Mouse (Mus musculus) forebrain, embryonic 11.5 days (tissue): ENCODE results near the gene Vps54. TPM values are rescaled to one million over a fixed set of nuclear protein-coding genes. Genes with fewer than 3 reads are reported as not detected.

Experiments
- ATAC-seq: fragments of 200-750 bp; cut with Nextera tagmentation; replicated peaks from 2 replicates; pipeline ENCODE4 v1.8.0; 2017; ENCODE audit warnings: moderate TSS enrichment; ENCODE audit not compliant: low FRiP score
- DNase-seq: peaks from one replicate; pipeline ENCODE4 v3.0.0-alpha.2; 2017; ENCODE audit warnings: low spot score
- H3K27ac ChIP-seq: fragments of 300-500 bp; sonication (generic); 2 replicates; pipeline ENCODE4 v1.5.1; 2014; ENCODE audit warnings: low read depth, low read length
- H3K27me3 ChIP-seq: fragments of 300-500 bp; sonication (generic); 2 replicates; pipeline ENCODE4 v1.6.1; 2014; ENCODE audit warnings: mild to moderate bottlenecking, low read length, mixed read lengths; ENCODE audit not compliant: control insufficient read depth, insufficient read depth
- H3K36me3 ChIP-seq: fragments of 300-500 bp; sonication (generic); 2 replicates; pipeline ENCODE4 v1.6.1; 2014; ENCODE audit warnings: mild to moderate bottlenecking, low read length, moderate library complexity, mixed read lengths; ENCODE audit not compliant: control insufficient read depth, insufficient read depth
- H3K4me1 ChIP-seq: fragments of 300-500 bp; sonication (generic); replicated peaks from 2 replicates; pipeline ENCODE4 v1.6.1; 2014; ENCODE audit warnings: low read length, mixed read lengths; ENCODE audit not compliant: control insufficient read depth, insufficient read depth
- H3K4me2 ChIP-seq: fragments of 300-500 bp; sonication (generic); 2 replicates; pipeline ENCODE4 v1.6.1; 2014; ENCODE audit warnings: low read depth, mild to moderate bottlenecking, low read length, moderate library complexity, mixed read lengths; ENCODE audit not compliant: severe bottlenecking
- H3K4me3 ChIP-seq: fragments of 300-500 bp; sonication (generic); 2 replicates; pipeline ENCODE4 v1.5.1; 2014; ENCODE audit warnings: low read depth, low read length
- H3K9ac ChIP-seq: fragments of 300-500 bp; sonication (generic); 2 replicates; pipeline ENCODE4 v1.6.1; 2014; ENCODE audit warnings: low read length
- H3K9me3 ChIP-seq: fragments of 300-500 bp; sonication (generic); 2 replicates; pipeline ENCODE4 v1.6.1; 2016; ENCODE audit warnings: low read length, mixed read lengths; ENCODE audit not compliant: control insufficient read depth
- WGBS: fragments of 180-500 bp; shearing (Covaris S2); extraction: QIAGEN DNeasy Blood & Tissue Kit; methylation state at CpG from one replicate; pipeline ENCODE4 v1.1.7; 2014; 5-methylcytosine and 5-hydroxymethylcytosine counted together
- polyA plus RNA-seq: library from polyadenylated mRNA; unstranded; fragments of >200 nt; fragmentation: Nextera tagmentation; extraction: Ambion mirVana; gene quantifications from 2 replicates; pipeline ENCODE4 v1.2.1, GENCODE M21; 2014

Gene Vps54
- polyA plus RNA-seq, 1 experiment from 2014 or later, result 17.3 TPM

GRCm38 (mm10) chr11:21337855-21338254 lies 98.8 kb downstream of the Vps54 start:
- 97% methylated on average over 1 of the region's 1 CpGs for WGBS
- no peak overlapping the region for H3K9ac ChIP-seq

GRCm38 (mm10) chr11:21339088-21339487 lies 100.0 kb downstream of the Vps54 start:
- no peak overlapping the region for H3K27ac ChIP-seq
- no peak overlapping the region for H3K9ac ChIP-seq
- ATAC-seq, result no peak
- H3K4me3 ChIP-seq, result no peak overlapping the region
- H3K36me3 ChIP-seq, result no peaks in the 10 kb centered on the region
- H3K4me2 ChIP-seq, result no peak overlapping the region
- DNase-seq, result no peak
- no peaks in the 10 kb centered on the region for H3K9me3 ChIP-seq
- no peaks in the 10 kb centered on the region for H3K4me1 ChIP-seq
- H3K27me3 ChIP-seq, result no peaks in the 10 kb centered on the region
- 89% methylated on average over 4 of the region's 4 CpGs for WGBS

More at GRCm38 (mm10) chr11:21337855-21338254, 98.8 kb downstream of the Vps54 start:
- no peak for DNase-seq
- ATAC-seq, result no peak
- no peak overlapping the region for H3K27ac ChIP-seq
- H3K4me3 ChIP-seq, result no peak overlapping the region
- no peaks in the 10 kb centered on the region for H3K27me3 ChIP-seq
- no peaks in the 10 kb centered on the region for H3K4me1 ChIP-seq
- H3K9me3 ChIP-seq, result no peaks in the 10 kb centered on the region
- H3K4me2 ChIP-seq, result no peak overlapping the region
- H3K36me3 ChIP-seq, result no peaks in the 10 kb centered on the region

GRCm38 (mm10) chr11:21343490-21343889 lies 104.4 kb downstream of the Vps54 start:
- Histone ChIP-seq H3K9me3 (no peaks in the 10 kb centered on the region), H3K27me3 (no peaks in the 10 kb centered on the region), H3K4me3 (no peak overlapping the region), H3K36me3 (no peaks in the 10 kb centered on the region), H3K9ac (no peak overlapping the region), H3K4me1 (no peaks in the 10 kb centered on the region), H3K4me2 (no peak overlapping the region), H3K27ac (no peak overlapping the region)
- ATAC-seq, result no peak
- WGBS, result 95% methylated on average over 5 of the region's 5 CpGs
- DNase-seq, result no peak

- H3K27ac ChIP-seq, result no peak overlapping the region
- H3K9ac ChIP-seq, result no peak overlapping the region
- no peak for ATAC-seq
- DNase-seq, result no peak
- 93% methylated on average over 3 of the region's 3 CpGs for WGBS
- no peak overlapping the region for H3K4me3 ChIP-seq
- H3K36me3 ChIP-seq, result no peaks in the 10 kb centered on the region
- no peaks in the 10 kb centered on the region for H3K4me1 ChIP-seq
- no peaks in the 10 kb centered on the region for H3K27me3 ChIP-seq
- no peak overlapping the region for H3K4me2 ChIP-seq
- H3K9me3 ChIP-seq, result no peaks in the 10 kb centered on the region
Measured at GRCm38 (mm10) chr11:21346020-21346419, 106.9 kb downstream of the Vps54 start.

GRCm38 (mm10) chr11:21348890-21349289 lies 109.8 kb downstream of the Vps54 start:
- 82% methylated on average over 2 of the region's 2 CpGs for WGBS
- no peaks in the 10 kb centered on the region for H3K9me3 ChIP-seq
- no peaks in the 10 kb centered on the region for H3K27me3 ChIP-seq
- H3K4me1 ChIP-seq, result no peaks in the 10 kb centered on the region
- no peak overlapping the region for H3K27ac ChIP-seq
- DNase-seq (no peak), ATAC-seq (no peak)
- H3K36me3 ChIP-seq, result no peaks in the 10 kb centered on the region
- H3K4me2 ChIP-seq, result no peak overlapping the region
- no peak overlapping the region for H3K9ac ChIP-seq
- no peak overlapping the region for H3K4me3 ChIP-seq

GRCm38 (mm10) chr11:21351296-21351695 lies 112.2 kb downstream of the Vps54 start:
- H3K27me3 ChIP-seq, result no peaks in the 10 kb centered on the region
- no peak overlapping the region for H3K27ac ChIP-seq
- no peaks in the 10 kb centered on the region for H3K4me1 ChIP-seq
- H3K36me3 ChIP-seq, result no peaks in the 10 kb centered on the region
- no peak overlapping the region for H3K4me2 ChIP-seq
- 88% methylated on average over 7 of the region's 7 CpGs for WGBS
- no peak overlapping the region for H3K9ac ChIP-seq
- no peaks in the 10 kb centered on the region for H3K9me3 ChIP-seq
- no peak for DNase-seq
- ATAC-seq, result no peak
- H3K4me3 ChIP-seq, result no peak overlapping the region

GRCm38 (mm10) chr11:21363144-21363940 lies 124.3 kb downstream of the Vps54 start:
- Histone ChIP-seq H3K36me3 (no peaks in the 10 kb centered on the region), H3K9ac (no peak overlapping the region), H3K9me3 (no peaks in the 10 kb centered on the region), H3K27ac (no peak overlapping the region), H3K27me3 (no peaks in the 10 kb centered on the region), H3K4me3 (no peak overlapping the region), H3K4me1 (no peaks in the 10 kb centered on the region), H3K4me2 (no peak overlapping the region)
- DNase-seq (no peak), ATAC-seq (no peak)
- WGBS, result 92% methylated on average over 4 of the region's 4 CpGs

- Histone ChIP-seq H3K4me3 (no peak overlapping the region), H3K9ac (no peak overlapping the region), H3K9me3 (no peaks in the 10 kb centered on the region), H3K27ac (no peak overlapping the region), H3K4me1 (no peaks in the 10 kb centered on the region), H3K36me3 (no peaks in the 10 kb centered on the region), H3K4me2 (no peak overlapping the region), H3K27me3 (no peaks in the 10 kb centered on the region)
- WGBS, result 56% methylated on average over 7 of the region's 7 CpGs
- no peak for ATAC-seq
- DNase-seq, result peak; percentile 49
Measured at GRCm38 (mm10) chr11:21368466-21368865, 129.4 kb downstream of the Vps54 start.
